Mouse (Mus musculus): Measurements from ENCODE around the gene Pak4.

- TF ChIP-seq CTCF (IDR thresholded peaks at IDR 0.05; ENCODE audit: control insufficient read depth, insufficient read depth, insufficient read length) (no peak), USF1 (IDR thresholded peaks at IDR 0.05; ENCODE audit: low read depth) (no peak), MYOD1 (IDR thresholded peaks at IDR 0.05; ENCODE audit: control insufficient read depth, insufficient read length, low read depth) (no peak), CEBPB (IDR thresholded peaks at IDR 0.05; ENCODE audit: low read depth) (no peak)
Observed at GRCm38 (mm10) chr7:28561967-28562366, 36.0 kb downstream of the Pak4 start.
